ENCODE assay signal across 8 mouse cellular contexts in the genomic region with DNA sequence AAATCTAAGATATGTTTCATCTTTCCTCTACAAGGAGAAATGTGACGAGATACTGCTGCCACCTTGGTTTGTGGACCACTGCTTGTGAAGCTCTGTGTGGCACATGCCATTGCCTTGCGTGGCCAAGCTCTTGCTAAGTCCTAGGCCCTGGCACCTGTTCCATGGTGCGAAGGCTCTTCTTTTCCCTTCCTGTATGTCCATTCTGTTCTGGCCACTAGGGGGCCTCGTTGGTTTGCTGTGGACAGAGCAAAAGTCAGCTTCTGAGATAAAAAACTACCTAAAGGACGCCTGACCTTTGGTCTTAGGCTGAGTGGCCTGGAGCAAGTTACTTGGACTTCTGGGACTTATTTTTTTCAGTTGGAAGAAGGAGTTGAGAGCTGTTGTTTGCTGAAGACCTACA. TPM values are rescaled to one million over a fixed set of nuclear protein-coding genes. Genes with fewer than 3 reads are reported as not detected.
DNase-seq lines count a peak whose midpoint lies in the region; TF ChIP-seq lines count a peak whose summit lies in the region.
"Had no signal": no experiment of that assay in that cellular context is flagged by ENCODE, and none has a peak within 500 bp of the region (broad histone marks: within the 10 kb centered on the region; RNA-seq: fewer than 3 reads in every experiment).

No protein-coding gene starts in this region.

- no peak for TF ChIP-seq POLR2A in MEL (IDR thresholded peaks at IDR 0.05; ENCODE audit: control insufficient read depth in 1 of 2, insufficient read depth in 1 of 2, low read depth in 1 of 2, low read length in 2 of 2, poor library complexity in 1 of 2)
- no peak for TF ChIP-seq POLR2A in testis, adult 2 months (IDR thresholded peaks at IDR 0.05; ENCODE audit: control insufficient read depth, low read depth, low read length)

- no peaks in the 10 kb centered on the region for H3K79me2 ChIP-seq in MEL (ENCODE audit: control insufficient read depth, insufficient read depth, low read length, poor library complexity)

- H3K9me3 ChIP-seq in MEL (replicated peaks; ENCODE audit: insufficient read depth, low read length) = no peaks in the 10 kb centered on the region
- H3K9me3 ChIP-seq: limb, embryonic 12.5 days had no signal

- no peak for TF ChIP-seq EP300 in MEL (IDR thresholded peaks at IDR 0.05; ENCODE audit: low read depth in 1 of 2, low read length in 2 of 2)

- H3K27me3 ChIP-seq in MEL (ENCODE audit: control insufficient read depth in 1 of 2, insufficient read depth in 2 of 2, low read length in 2 of 2) = no peaks in the 10 kb centered on the region
- no peaks in the 10 kb centered on the region for H3K27me3 ChIP-seq in testis, adult 2 months (ENCODE audit: control insufficient read depth, insufficient read depth, low read length)
- H3K27me3 ChIP-seq: limb, embryonic 12.5 days had no signal

- TF ChIP-seq RAD21 in MEL (IDR thresholded peaks at IDR 0.05; ENCODE audit: low read depth, low read length) = peak; percentile 23

- peak; percentile 37 to 56 (median 47) for TF ChIP-seq CTCF in MEL (IDR thresholded peaks at IDR 0.05 in 2 of 3, conservative IDR thresholded peaks at IDR 0.05 in 1 of 3; ENCODE audit: control insufficient read depth in 1 of 3, insufficient read depth in 1 of 3, low read depth in 2 of 3, low read length in 3 of 3, poor library complexity in 1 of 3, severe bottlenecking in 1 of 3)
- TF ChIP-seq CTCF in testis, adult 2 months (IDR thresholded peaks at IDR 0.05; ENCODE audit: control insufficient read depth, insufficient read depth, insufficient replicate concordance, low read depth, low read length) = peak; percentile 57; the same call in 1 of the 2 replicates

- H3K4me1 ChIP-seq in MEL (ENCODE audit: control insufficient read depth in 1 of 2, insufficient read depth in 2 of 2, low read length in 2 of 2) = no peaks in the 10 kb centered on the region
- H3K4me1 ChIP-seq in testis, adult 2 months (ENCODE audit: control insufficient read depth, insufficient read depth, low read length) = no peaks in the 10 kb centered on the region
- H3K4me1 ChIP-seq: limb, embryonic 12.5 days had no signal

- no peak overlapping the region for H3K27ac ChIP-seq in MEL (ENCODE audit: control insufficient read depth, low read depth, low read length)
- H3K27ac ChIP-seq in testis, adult 2 months (ENCODE audit: control insufficient read depth, insufficient read depth, low read depth, low read length) = no peak overlapping the region
- H3K27ac ChIP-seq: limb, embryonic 12.5 days had no signal

- no peaks in the 10 kb centered on the region for H3K36me3 ChIP-seq in MEL (ENCODE audit: control insufficient read depth in 1 of 2, insufficient read depth in 2 of 2, low read length in 2 of 2)
- no peaks in the 10 kb centered on the region for H3K36me3 ChIP-seq in testis, adult 2 months (ENCODE audit: control insufficient read depth, insufficient read depth, low read length)
- H3K36me3 ChIP-seq: limb, embryonic 12.5 days had no signal

- DNase-seq in MEL (ENCODE audit: low read depth, low spot score) = peak; percentile 19
- peak; percentile 83 for DNase-seq in adrenal gland, postnatal 10 days
- peak; percentile 44 for DNase-seq in embryo, embryonic 11.5 days (ENCODE audit: low read depth, low spot score)
- DNase-seq in hindlimb bud, embryonic 11.5 days (ENCODE audit: extremely low spot score, low read depth, low spot score) = peak; percentile 6
- DNase-seq in layer of hippocampus, postnatal 36 days = peak; percentile 28 to 60
- DNase-seq in mesoderm, embryonic 11.5 days (ENCODE audit: low read depth, low spot score) = peak; percentile 75

- no peak overlapping the region for H3K4me3 ChIP-seq in MEL (ENCODE audit: control insufficient read depth in 1 of 2, insufficient read depth in 1 of 2, low read depth in 2 of 2, low read length in 2 of 2)
- H3K4me3 ChIP-seq in testis, adult 2 months (ENCODE audit: control insufficient read depth, low read depth, low read length) = no peak overlapping the region
- H3K4me3 ChIP-seq: limb, embryonic 12.5 days had no signal

- H3K9ac ChIP-seq in MEL (ENCODE audit: control insufficient read depth, low read depth, low read length, poor library complexity, severe bottlenecking) = no peak overlapping the region
- H3K9ac ChIP-seq: limb, embryonic 12.5 days had no signal

TF ChIP-seq in MEL, 35 proteins besides CTCF, POLR2A, EP300 and RAD21:
- TF ChIP-seq ZC3H11A (IDR thresholded peaks at IDR 0.05; ENCODE audit: low read depth, low read length) = peak; percentile 42
- 0 out of 2 replicates have a peak, but pooled peaks have one; percentile 28 for TF ChIP-seq SMC3 (IDR thresholded peaks at IDR 0.05; ENCODE audit: low read depth, low read length)
- TF ChIP-seq SIN3A (IDR thresholded peaks at IDR 0.05; ENCODE audit: low read length) = no peak
- no peak for TF ChIP-seq KAT2A (conservative IDR thresholded peaks at IDR 0.05; ENCODE audit: low read depth, low read length)

RNA-seq across cellular contexts. Expression of a gene that starts 36.1 kb away (rescaled TPM):
- total RNA-seq in MEL (2012; rRNA removed) = not detected in 2 replicates
- not detected for polyA plus RNA-seq in MEL (2012; ENCODE audit: insufficient read depth in 1 of 2, insufficient read length in 2 of 2, low read depth in 1 of 2, low replicate concordance in 2 of 2, missing spikeins in 1 of 2)
- total RNA-seq in adrenal gland, postnatal 10 days (2021) = not detected
- total RNA-seq in layer of hippocampus, postnatal 36 days (2021) = 100 to 1,000 TPM; 165 to 182 TPM
- polyA plus RNA-seq in testis, adult 2 months (2012; rRNA removed) = not detected in 2 replicates
- polyA plus RNA-seq: limb, embryonic 12.5 days had no signal

Comparison
In these comparisons a context has a peak if more than half of its experiments do, and no peak if none do; other contexts are left out.
1. DNase-seq: peak in every context shown above with its lines; median percentile 83 in adrenal gland, postnatal 10 days; 75 in mesoderm, embryonic 11.5 days; 44 in embryo, embryonic 11.5 days; 44 in layer of hippocampus, postnatal 36 days; 19 in MEL; 6 in hindlimb bud, embryonic 11.5 days.
2. RNA of a gene that starts 36.1 kb away (total RNA-seq): 165 to 182 TPM in layer of hippocampus, postnatal 36 days; not detected in MEL and not detected in adrenal gland, postnatal 10 days; every median in the first group is over 100 times any median in the second.